Mouse (Mus musculus) gastrocnemius, postnatal 14 days (tissue): ENCODE data around the gene Ribc2. TPM values are rescaled to one million over a fixed set of nuclear protein-coding genes. Genes with fewer than 3 reads are reported as not detected.

Experiments used
- DNase-seq: peaks from one replicate; pipeline ENCODE4 v3.0.0; 2021; ENCODE audit warnings: mixed read lengths
- intact Hi-C: fragments of 180-260 bp; cut with DNase I; formaldehyde crosslinking; loops from one replicate; pipeline ENCODE4 v1.15.1; 2025; ENCODE audit warnings: low total_unique reads
- long read RNA-seq, 2 experiments: library from polyadenylated mRNA; stranded (forward); transcript quantifications; one replicate each; pipeline ENCODE4 v2.0.0; 2021
- total RNA-seq, 2 experiments: library from RNA; stranded (reverse); gene quantifications; 2 replicates each; pipeline ENCODE4 v1.2.3; 2021

Gene Ribc2
- not detected for total RNA-seq
- long read RNA-seq, experiment 1 = 0 reads
- long read RNA-seq, experiment 2 = 0 reads

DNA sequence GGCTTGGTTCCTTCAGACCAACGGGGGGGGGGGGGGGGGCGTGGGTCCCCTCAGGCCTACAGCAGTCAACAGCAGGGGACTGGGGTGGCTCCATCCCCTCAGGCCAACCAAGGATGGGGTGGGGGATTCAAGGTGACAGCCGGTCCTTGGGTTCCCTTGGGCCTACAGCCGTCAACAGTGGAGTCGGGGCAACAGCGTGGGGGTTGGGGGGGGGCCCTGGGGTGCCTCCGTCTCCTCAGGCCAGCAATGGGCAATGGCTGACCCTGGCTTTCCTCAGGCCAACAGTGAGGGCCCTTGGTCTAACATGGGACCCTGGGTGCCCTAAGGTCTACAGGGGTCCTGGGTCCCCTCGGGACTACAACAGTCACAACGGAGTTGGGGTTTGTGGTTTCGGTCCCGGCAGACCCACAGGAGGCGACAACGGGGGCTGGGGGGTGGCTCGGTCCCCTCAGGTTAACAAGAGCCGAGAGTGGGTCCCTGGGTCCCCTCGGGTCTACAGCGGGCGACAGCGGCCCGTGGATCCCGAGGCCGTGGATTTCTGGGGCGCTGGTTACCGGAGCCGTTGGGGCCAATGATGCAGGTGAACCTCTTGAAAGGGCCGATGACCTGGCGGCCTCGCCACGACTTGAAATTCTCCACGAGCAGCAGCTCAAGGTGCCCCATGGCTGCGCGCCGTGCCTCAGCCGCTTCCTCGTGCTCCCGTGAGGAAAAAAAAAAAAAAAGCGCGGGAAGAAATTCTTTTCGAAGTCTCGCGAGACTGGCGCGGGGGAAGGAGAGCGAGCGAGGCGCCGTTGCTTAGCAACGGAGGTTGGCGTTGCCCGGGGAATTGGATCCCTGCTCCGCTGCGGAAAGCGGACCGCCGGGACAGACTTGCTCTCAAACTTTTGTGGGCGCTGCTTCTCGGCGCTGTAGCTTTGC, at the start of gene Ribc2, which contains the start of gene Smc1b:
Ribc2 (plus strand) TSS at position 804 of the 918 bp plus-strand sequence.
Smc1b (minus strand) TSS at position 690 of the 918 bp plus-strand sequence.
- intact Hi-C loops = no loop called here
- peak; percentile 74 for DNase-seq

DNA sequence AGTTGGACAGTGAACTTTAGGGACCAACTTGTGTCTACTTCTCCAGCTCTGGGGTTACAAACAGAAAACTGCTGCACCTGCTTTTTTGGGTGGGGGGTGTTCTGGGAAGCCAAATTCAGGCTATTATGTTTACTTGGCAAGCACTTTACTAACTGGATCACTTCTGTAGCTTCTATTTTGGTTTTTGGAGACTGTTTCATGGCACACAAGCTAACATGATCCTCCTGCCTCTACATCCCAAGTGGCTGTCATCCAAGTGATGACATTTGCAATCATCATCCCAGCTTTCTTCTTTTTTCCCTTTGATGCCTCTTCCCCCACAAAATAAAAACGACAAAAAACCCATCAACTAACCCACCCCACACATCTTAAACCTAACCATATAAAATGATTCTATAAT, 46.2 kb upstream of the Ribc2 start:
- intact Hi-C loops = no loop called here
- DNase-seq = no peak

DNA sequence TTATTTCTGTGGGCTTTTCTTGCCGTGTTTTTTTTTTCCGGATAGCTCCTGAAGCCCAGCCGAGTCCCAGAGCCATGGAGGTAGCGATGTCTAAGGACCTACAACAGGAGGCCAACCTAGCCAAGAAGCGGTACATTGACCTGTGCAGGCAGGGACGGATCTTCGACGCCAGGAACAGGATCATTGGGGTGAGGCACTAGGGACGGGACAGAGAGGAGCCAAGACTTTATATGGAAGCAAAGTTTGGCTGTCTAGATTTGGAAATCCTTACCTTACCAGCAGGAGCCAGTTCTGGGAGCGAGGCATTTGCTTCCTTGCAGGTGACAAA, 279 bp downstream of the Ribc2 start:
- DNase-seq = no peak
- intact Hi-C loops = no loop called here

DNA sequence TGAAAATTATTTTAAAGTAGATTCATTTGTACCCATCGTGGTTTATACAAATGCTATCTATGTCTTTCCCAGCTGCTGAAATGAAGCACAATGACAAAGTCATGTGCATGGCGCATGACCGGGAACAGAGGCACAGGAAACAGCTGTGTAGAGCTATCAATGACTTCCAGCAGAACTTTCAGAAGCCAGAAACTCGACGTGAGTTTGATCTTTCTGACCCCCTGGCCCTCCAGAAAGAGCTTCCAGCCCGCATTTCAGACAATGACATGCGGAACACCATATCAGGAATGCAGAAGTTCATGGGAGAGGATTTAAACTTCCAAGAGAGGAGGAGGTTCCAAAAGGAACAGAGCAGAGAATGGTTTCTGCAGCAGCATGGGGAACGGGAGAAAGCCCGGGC, 3.3 kb downstream of the Ribc2 start:
- intact Hi-C loops = no loop called here
- no peak for DNase-seq

DNA sequence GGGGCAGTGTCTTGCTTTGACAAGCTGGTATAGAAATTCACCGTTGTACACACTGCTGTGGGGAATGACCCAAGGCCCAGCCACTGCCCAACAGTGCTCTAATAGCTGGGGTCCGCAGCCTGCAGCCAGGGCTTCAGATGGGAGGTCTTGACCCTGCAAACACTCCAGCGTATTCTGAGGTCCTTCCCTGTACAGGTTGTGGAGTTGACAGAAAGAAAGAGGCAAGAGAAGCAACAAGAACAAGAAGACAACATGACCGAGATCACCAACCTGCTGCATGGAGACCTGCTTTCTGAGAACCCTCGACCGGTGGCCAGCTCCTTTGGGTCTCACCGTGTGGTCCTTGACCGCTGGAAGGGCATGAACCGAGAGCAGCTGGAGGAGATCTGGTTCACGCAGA, 9.4 kb downstream of the Ribc2 start:
- DNase-seq = no peak
- intact Hi-C loops = no loop called here

DNA sequence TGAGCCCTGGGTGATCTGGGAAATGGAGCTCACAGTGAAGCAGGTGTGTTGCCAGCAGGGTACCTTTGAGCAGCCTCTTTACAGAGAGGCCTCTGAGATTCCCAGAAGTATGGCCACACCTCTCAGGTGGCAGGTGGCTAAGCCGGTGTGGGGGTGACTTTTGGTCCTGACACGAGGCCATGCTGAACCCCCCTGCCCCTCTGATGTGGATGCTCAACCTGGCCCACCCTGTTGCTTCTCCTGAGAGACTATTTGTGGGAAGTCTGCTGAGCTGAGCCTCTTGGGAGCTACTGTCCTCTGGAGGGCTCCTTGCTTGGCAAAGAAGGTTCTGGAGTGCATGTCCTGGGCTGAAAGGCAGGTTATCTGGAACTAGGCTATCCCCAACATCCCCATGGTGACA, 10.6 kb downstream of the Ribc2 start:
- intact Hi-C loops = no loop called here
- no peak for DNase-seq

DNA sequence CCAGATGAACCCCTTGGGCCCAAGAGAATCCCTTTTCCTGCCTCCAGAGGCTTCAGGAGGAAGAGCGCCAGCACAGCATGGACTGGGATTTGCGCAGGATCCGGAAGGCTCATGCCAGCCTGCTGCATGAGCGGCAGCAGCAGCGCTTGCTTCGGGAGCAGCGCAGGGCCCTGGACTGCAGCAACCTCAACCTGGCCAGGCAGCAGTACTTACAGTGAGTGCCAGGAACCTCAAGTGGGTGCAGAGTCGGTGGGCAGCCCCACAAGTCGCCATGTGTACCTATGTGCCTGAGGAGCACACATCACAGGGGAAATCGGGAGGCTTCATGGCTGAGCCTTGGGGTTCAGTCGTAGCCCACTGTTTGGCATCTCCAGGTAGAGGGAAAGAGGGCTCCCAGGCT, 11.3 kb downstream of the Ribc2 start:
- intact Hi-C loops = no loop called here
- DNase-seq = no peak

DNA sequence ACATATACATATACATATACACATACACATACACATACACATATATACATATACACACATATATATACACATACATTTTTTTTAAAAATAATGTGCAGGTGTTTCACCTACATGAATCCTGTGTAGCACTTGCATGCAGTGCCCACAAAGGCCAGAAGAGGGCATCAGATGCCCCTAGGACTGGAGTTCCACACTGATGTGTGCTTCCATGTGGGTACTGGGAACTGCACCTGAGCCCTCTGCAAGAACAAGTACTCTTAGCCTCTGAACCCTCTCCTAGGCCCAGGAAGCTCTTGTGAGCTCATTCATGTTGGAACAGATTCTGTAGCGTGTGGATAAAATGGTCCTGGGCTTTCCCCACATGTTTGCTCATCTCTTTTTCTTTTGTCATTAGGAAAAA, 11.9 kb downstream of the Ribc2 start:
- intact Hi-C loops = no loop called here
- no peak for DNase-seq

DNA sequence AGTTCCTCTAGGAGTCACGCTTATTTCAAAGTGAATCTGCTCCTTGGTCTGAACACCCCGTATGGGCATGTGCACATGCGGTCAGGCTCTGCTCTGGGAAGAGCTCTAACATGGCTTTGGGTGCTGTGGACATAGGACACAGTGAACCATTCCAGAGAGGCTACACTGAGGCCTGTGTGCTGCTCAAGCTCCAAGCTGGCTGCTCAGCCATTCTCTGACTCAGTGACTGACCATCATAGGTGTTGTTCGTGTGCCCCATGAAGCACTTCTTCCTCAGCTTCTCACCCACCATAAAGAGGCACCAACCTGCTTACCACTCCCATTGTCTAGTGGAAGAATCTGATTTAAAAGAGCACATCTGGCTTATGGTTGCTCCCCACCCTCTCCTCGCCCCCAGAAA, 12.4 kb downstream of the Ribc2 start:
- DNase-seq = no peak
- intact Hi-C loops = no loop called here

DNA sequence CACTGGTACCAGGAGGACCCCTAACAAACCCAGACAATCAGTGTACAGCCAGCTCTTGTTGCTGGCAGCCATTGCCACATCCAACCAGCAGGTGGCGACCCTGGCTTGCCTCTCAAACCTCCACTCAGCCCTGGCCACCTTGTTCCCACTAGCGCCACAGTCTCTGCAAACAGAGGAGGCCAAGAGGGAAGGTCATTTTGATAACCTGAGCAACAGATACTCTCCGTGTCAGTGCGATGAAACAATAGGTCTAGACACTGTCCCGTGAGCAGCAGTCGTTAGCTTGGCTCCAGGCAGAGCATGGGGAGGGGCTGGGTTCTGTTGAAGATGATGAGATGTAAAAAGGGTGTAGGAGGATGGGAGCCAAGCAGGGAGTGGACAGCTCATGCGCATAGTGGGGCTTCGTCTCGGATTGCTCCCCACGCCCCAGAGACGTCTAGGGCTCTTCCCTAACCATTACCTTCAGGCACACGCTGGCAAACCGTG, 19.6 kb downstream of the Ribc2 start:
- intact Hi-C loops = loop anchor here (5.0 to 10.0 kb wide), 3 partner anchors 81 to 433 kb away; partner anchors contain the start of gene Wnt7b
- peak; percentile 71 for DNase-seq

DNA sequence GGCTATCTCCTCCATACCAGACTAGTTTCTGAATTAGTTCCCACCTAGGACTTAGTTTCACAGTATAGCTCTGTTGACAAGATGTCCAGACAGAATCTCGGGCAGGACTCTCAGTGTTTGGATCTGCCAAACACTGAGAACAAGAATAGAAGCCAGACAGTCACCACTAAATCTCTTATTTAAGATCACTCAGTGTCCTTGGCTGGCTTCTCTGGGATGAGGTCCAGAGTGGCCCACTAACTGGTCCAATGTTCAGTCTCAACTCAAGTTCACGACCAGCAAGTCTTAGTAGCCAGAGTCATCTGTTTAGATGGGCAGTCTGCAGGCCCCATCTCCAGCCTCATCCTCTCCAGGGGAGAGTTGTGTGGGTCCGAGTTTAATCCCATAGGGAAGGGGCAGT, 20.7 kb downstream of the Ribc2 start:
- no peak for DNase-seq
- intact Hi-C loops = loop anchor here (5.0 to 10.0 kb wide), 3 partner anchors 80 to 432 kb away; partner anchors contain the start of gene Wnt7b

DNA sequence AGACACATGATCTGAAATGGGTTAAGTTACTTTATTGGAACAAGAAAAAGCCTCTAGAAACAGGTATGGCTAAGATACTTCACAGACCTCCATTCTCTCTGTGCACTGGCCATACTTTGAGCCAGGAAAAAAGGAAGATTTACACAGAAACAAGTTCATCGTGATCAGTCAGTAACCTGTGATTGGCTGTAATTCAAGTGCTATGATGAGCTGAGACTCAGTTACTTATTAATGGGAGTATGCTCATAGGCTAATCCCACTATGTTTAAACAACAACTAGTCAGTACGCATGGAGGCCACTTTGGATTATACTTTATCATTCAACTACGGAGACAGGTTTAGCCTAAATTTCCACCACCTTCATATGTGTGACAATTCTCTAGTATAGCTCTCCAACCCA, 22.2 kb downstream of the Ribc2 start:
- intact Hi-C loops = loop anchor here (5.0 to 10.0 kb wide), 3 partner anchors 78 to 431 kb away; partner anchors contain the start of gene Wnt7b
- DNase-seq = no peak

DNA sequence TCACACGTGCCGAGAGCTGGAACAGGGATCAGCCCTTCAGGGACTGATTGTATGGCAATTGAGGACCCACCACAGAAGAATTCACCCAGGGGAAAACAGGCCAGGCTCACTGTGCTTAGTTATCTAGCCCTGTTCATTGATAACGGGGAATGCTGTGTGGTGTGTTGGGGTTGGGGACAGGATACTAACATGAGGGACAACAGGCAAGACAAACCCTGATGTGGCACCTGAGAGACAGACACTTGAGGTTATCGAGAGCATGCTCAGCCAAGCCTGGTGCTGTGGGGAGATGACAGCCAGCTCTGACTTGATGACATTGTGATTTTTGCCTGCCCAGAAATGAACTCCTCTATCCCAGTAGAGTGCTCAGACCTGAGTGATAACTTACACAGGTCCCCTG, 24.3 kb downstream of the Ribc2 start:
- no peak for DNase-seq
- intact Hi-C loops = loop anchor here (10.0 kb wide), 1 partner anchor 429 kb away; the partner anchor contains the start of gene Wnt7b

DNA sequence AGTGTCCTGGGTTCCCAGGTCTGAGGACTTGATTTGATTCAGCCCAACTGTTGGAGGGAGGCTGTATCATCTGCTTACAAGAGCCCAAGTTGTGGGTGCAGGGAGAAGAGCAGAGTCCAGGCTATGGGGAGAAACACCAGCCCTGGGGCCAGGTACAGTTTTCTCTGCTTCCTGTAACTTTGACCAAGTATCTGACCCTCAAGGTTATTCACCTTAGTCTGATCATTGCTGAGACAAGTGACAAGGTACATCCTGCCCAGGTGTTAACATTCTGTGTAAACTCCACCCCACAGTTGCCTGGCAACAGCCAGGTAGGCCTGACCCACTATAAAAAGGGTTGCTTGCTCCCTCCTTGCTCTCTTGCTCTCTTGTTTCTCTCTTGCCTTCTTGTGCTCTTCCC, 29.5 kb downstream of the Ribc2 start:
- DNase-seq = no peak
- intact Hi-C loops = no loop called here

DNA sequence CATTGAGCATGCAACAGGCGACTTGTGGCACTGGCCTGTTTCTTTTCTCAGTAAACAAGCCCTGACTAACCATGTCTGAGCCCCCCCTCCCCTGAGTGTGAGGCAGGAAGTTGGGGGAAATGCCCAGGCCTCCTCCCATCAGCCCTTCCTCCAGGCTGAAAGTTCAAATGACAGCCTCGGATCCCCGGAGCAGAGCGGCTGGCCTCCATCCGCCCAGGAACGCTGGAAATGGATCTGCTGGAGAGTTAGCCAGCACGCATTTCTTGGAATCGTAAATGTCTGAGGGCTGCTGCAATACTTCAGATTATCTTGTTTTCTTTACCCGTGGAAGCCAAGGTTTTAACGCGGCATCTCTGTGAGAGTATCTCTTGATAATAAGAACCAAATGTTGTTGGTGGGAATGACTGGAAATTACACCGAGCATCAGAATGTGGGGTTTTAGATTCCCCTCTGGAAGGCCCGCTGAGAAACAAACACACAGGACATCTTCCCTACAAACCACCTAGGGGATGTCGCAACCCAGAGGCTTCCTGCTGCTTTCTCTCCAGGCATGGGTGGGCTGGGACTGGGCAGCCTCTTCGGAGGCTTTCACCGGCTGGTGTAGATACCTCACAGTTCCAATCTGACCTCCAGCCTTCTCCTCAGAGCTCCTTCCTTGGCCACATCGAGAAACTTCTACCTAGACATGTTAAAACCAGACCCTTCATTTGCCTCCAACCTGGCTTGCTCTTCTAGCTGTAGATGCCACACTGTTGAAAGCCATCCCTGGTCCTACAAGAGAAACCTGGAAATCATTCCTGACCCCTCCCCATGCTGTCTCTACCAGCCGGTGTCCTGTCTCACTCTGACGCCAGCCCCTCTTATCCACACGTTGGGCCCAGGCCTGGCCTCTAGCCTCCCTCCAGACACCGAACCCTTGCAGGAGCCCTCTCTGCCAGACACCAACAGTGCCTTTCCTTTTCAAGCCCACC, 31.1 kb downstream of the Ribc2 start:
- intact Hi-C loops = no loop called here
- peak; percentile 65 for DNase-seq

DNA sequence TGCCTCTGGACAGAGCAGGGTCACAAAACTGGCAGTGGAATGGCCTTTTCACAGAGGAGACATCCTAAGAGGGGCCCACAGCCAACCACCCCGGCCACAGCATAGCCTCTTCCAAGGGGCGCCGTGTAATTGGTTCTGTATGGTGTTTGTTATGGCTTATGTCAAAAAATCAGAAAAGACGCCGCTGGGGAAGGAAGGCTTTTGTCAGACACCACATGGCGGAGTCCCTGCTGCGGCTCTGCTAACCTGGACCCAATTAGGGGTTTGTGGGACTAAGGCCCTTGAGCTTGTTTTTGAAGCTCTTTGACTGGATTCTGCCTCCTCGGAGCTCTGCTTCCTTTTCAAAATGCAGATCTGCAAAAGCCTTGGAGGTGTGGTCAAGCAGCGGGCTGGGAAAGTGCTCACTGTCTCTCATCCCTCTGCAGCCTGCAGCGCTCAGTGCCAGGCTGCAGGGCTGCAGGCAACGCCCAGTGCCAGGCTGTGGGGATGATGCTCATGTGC, 34.6 kb downstream of the Ribc2 start:
- DNase-seq = no peak
- intact Hi-C loops = no loop called here

DNA sequence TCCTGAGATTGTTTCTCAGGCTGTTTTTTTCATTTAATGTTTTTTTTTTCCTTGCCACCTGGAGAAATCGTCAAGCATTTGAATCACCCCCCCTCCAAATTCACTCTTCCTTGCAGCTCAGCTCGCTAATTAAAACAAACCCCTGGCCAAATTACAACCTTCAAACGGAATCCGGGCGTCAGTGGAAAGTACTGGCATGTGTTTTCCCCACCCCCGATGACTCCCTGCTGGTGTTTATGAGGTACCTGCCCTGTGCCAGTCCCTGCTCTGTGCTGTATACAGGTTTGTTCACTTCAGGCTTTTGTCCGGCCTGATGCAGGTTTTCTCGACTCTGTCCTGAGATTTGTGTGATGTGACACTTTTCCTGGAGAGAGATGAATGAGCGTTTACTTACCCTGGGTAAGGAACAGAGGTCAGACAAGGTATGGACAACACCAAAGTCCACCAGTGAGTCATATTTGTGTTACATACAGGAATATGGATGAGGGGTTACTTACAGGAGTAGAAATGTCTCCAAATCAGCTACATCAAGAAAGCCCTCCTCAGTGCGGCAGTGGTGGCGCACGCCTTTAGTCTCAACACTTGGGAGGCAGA, 35.3 kb downstream of the Ribc2 start:
- intact Hi-C loops = no loop called here
- no peak for DNase-seq

DNA sequence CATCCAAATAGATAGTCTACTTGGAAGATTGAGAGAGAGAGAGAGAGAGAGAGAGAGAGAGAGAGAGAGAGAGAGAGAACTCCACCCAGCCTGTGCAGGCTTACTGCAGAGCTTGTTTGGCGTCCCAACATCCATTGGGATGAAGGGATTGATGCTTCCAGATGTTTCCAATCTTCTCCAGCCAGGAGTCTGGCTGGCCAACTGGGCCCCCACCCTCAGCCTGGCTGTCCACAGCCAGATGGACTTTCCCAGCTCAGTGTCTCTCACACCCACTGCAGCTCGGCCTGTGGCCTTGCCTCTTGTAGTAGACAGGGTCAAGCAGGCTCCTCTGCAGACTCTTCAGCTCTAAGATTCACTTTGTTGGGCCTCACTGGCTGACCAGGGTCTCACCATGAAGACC, 40.2 kb downstream of the Ribc2 start:
- intact Hi-C loops = no loop called here
- peak; percentile 77 for DNase-seq

DNA sequence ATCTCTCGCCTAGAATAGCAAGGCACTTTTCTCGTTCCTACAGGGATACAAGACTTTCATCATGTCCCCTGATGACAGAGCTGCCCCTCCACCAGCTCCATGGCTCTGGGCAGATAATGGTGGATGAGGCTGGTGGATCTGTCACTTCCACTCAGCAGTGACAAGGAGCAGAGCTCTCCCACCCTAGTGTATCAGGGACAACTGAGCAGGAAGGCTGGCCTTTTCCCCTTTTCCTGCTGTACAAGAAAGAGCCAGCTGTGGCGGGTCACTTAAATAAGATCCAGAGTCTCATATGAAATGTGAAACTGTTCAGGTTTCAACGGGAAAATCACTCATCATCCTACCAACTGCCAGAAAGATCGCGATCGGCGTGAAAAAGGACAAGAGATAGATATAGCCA, 41.5 kb downstream of the Ribc2 start:
- intact Hi-C loops = no loop called here
- DNase-seq = no peak
